Mouse (Mus musculus) small intestine, adult 2 months (tissue): ENCODE results near the gene Ssbp3. TPM values are rescaled to one million over a fixed set of nuclear protein-coding genes. Genes with fewer than 3 reads are reported as not detected.

Experiments
- H3K27ac ChIP-seq: fragments of 200-500 bp; 2 replicates; pipeline ENCODE4 v1.5.1; 2012; ENCODE audit warnings: low read depth, low read length, control low read depth, inconsistent platforms; ENCODE audit not compliant: insufficient read depth
- H3K27me3 ChIP-seq: fragments of 200-500 bp; 2 replicates; pipeline ENCODE4 v1.6.1; 2012; ENCODE audit warnings: mild to moderate bottlenecking, moderate library complexity, low read length, inconsistent platforms; ENCODE audit not compliant: control insufficient read depth, insufficient read depth
- H3K36me3 ChIP-seq: fragments of 200-500 bp; 2 replicates; pipeline ENCODE4 v1.6.1; 2012; ENCODE audit warnings: mild to moderate bottlenecking, low read length, control low read depth, inconsistent platforms; ENCODE audit not compliant: control insufficient read depth, insufficient read depth
- H3K4me1 ChIP-seq: fragments of 200-500 bp; 2 replicates; pipeline ENCODE4 v1.6.1; 2012; ENCODE audit warnings: low read length, inconsistent platforms, mixed read lengths; ENCODE audit not compliant: control insufficient read depth, insufficient read depth, insufficient read length
- H3K4me3 ChIP-seq: fragments of 200-500 bp; 2 replicates; pipeline ENCODE4 v1.5.1; 2012; ENCODE audit warnings: low read depth, mild to moderate bottlenecking, control low read depth, inconsistent platforms, low read length, moderate library complexity
- CTCF ChIP-seq: fragments of 200-500 bp; IDR thresholded peaks from 2 replicates; pipeline ENCODE4 v1.5.1; 2012; ENCODE audit warnings: low read depth, mild to moderate bottlenecking, control low read depth, inconsistent platforms, low read length, moderate library complexity, mixed read lengths; ENCODE audit not compliant: insufficient replicate concordance, insufficient read length; ENCODE audit errors: extremely low read depth
- POLR2A ChIP-seq: fragments of 200-500 bp; IDR thresholded peaks from 2 replicates; pipeline ENCODE4 v1.6.1; 2012; ENCODE audit warnings: low read depth, mild to moderate bottlenecking, control low read depth, inconsistent platforms, low read length, moderate library complexity
- WGBS: fragments of 180-500 bp; shearing (Covaris S2); methylation state at CpG from one replicate; pipeline ENCODE4 v1.1.7; 2018; 5-methylcytosine and 5-hydroxymethylcytosine counted together
- polyA plus RNA-seq: library from polyadenylated mRNA; depleted of rRNA; stranded (reverse); fragments of >200 nt; gene quantifications from 2 replicates; pipeline ENCODE4 v1.2.3, GENCODE M21; 2012

Gene Ssbp3
- polyA plus RNA-seq, 1 experiment: 21.2 TPM

DNA sequence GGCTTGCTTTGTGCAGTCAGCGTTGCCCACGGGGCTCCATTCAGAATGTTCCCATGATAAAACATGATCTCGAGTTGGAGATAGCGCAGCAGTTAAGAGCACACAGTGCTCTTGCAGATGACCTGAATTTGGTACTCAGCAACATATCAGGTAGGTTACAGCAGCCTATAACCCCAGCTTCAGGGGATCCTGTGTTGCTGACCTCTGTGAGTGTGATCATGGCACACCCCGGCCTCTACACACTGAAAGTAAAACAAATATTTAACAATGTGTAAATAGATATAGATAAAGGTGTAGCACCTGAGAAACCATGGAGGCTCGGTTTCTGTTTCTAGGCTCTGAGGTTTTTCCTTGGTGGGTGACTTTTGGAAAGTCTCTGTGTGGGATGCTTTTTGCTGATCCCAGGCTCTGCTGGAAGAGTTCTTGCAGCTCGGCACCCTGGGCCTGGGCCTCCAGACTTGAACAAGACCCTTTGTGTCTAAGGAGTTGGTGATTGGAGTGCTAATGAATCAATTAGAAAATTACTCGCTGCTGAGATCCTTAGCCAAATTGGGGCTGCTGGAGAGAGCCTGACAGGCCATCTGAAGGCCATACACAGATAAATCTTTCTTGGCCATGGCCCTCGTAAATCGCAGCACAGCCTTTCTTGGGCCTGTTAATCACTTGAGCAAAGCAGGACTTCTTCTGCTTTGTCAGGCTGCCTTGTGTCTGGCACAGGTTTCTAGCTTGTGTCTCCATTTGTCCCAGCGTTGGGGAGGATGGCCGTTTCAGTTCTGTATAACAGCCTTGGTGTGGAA is 49.2 kb downstream of the Ssbp3 start:
- peak overlapping the region; percentile 48; the same call in 1 of the 2 replicates for H3K27ac ChIP-seq

DNA sequence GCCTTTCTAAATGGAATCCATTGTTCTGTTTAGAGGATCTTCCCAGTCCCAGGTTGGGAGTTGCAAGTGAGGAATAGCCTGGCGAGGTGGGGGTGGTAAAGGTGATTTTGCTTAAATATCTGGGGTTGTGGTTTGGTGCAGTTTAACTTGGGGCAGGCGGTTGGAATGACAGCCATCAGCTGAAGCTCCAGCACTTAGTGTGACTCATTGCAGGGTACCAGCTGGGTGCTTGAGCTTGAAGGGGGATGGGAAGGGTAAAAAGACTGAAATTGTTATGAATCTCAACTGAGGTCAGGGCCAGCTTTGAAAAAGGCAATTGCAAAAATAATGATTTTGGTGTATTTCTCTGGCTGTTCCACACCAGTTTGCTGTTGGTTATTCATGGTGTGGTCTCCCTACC is 50.0 kb downstream of the Ssbp3 start:
- Histone ChIP-seq H3K27me3 (no peaks in the 10 kb centered on the region), H3K4me1 (peaks cover 49% of the 10 kb centered on the region), H3K36me3 (no peaks in the 10 kb centered on the region), H3K27ac (no peak overlapping the region), H3K4me3 (no peak overlapping the region)
- 97% methylated on average over 2 of the region's 2 CpGs for WGBS
- no peak for TF ChIP-seq CTCF
- no peak for TF ChIP-seq POLR2A

More for the DNA sequence above, 49.2 kb downstream of the Ssbp3 start:
- Histone ChIP-seq H3K27me3 (no peaks in the 10 kb centered on the region), H3K36me3 (0 out of 2 replicates have a peak, but pooled peaks cover 1% of the 10 kb centered on the region), H3K4me1 (peaks cover 50% of the 10 kb centered on the region), H3K4me3 (no peak overlapping the region)
- 33% methylated on average over 12 of the region's 12 CpGs for WGBS
- TF ChIP-seq CTCF (no peak), POLR2A (no peak)

DNA sequence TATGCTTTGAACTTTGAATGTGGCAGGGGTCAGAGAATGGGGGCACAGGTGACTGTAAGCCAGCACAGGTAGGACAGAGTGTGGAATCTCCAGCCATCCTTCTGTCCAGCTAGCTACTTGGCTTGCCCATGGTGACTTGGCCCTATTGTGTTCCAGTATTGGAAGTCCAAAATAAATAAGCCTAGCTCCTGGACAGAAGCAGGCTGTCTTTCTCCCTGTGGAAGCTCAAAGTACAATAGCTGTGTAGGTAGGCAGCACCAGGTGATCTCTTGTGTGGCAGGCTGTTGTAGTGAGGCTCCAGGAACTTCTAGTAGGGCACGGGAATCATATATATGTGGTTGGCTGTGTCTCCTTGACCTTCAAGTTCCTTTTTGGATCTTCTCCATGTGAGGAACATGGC is 50.8 kb downstream of the Ssbp3 start:
- WGBS: 29% methylated on average over 1 of the region's 1 CpGs
- TF ChIP-seq POLR2A (no peak), CTCF (no peak)
- H3K27ac ChIP-seq: no peak overlapping the region

DNA sequence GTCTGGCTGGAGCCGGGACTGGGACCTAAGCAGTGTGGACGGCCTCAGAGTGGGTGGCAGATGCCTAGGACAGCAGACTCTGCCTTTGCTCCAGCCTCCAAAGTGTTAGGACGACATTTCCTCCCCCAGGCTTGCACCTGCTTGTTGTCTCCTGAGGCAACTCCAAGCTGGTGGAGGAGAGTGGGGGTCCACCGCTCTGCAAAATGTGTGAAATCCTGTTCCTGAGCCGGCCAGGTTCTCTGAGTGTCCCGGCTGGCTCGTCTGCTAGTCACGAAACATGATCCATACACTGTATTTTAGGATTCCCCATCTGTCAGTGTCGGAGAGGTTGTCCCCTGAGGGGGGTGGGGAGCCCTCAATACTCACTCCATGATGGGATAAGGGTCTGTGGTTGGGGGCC is 53.9 kb downstream of the Ssbp3 start:
- no peaks in the 10 kb centered on the region for H3K36me3 ChIP-seq
- no peaks in the 10 kb centered on the region for H3K27me3 ChIP-seq
- H3K4me1 ChIP-seq: peaks cover 20% of the 10 kb centered on the region; the same call in 1 of the 2 replicates
- no peak overlapping the region for H3K27ac ChIP-seq
- WGBS: 89% methylated on average over 9 of the region's 9 CpGs
- no peak for TF ChIP-seq POLR2A
- TF ChIP-seq CTCF: no peak
- no peak overlapping the region for H3K4me3 ChIP-seq

More for the DNA sequence above, 50.8 kb downstream of the Ssbp3 start:
- Histone ChIP-seq H3K27me3 (no peaks in the 10 kb centered on the region), H3K4me3 (no peak overlapping the region), H3K36me3 (no peaks in the 10 kb centered on the region), H3K4me1 (peaks cover 41% of the 10 kb centered on the region)

DNA sequence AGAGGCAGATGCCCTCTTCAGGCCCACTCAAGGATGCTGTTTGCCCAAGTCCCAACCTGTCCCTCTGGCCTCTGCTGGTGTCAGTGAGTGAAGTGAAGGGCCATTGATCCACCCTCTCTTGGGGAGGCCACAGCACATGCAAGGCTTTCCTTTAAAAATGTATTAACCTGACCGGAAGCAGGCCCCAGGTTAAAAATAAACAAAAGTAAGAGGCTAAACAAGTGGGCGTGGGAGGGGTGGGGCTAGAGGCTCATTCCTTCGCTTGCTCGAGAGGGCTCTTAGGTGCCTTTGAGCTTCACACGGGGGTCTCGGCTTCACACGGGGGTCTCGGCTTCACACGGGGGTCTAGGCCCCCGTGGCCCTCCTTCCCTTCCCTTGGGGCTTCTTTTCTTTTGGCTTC is 54.5 kb downstream of the Ssbp3 start:
- Histone ChIP-seq H3K27me3 (no peaks in the 10 kb centered on the region), H3K27ac (no peak overlapping the region), H3K36me3 (no peaks in the 10 kb centered on the region), H3K4me3 (no peak overlapping the region), H3K4me1 (peaks cover 15% of the 10 kb centered on the region; the same call in 1 of the 2 replicates)
- 70% methylated on average over 10 of the region's 10 CpGs for WGBS
- TF ChIP-seq POLR2A: no peak
- peak; percentile 13; the same call in 1 of the 2 replicates for TF ChIP-seq CTCF

DNA sequence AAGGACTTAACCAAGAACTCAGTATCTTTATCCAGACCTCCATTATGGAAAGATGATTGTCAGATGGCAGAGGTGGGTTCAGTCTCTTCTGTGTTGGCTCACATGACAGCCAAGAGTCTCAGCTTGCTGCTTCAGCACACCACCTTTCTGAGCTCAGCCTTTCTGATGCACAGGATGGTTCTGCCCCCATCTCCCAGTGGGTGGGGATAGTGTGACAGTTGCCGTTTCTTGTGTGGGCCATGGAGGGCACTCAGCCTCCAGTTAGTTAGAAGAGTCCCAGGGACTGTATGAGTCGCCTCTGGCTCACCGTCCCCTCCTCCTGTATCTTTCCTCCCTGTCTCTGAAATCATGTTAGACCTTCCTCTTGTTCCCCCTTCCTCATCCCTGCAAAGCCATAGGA is 55.9 kb downstream of the Ssbp3 start:
- Histone ChIP-seq H3K4me3 (no peak overlapping the region), H3K4me1 (peaks cover 7% of the 10 kb centered on the region; the same call in 1 of the 2 replicates), H3K36me3 (no peaks in the 10 kb centered on the region), H3K27me3 (no peaks in the 10 kb centered on the region), H3K27ac (no peak overlapping the region)
- TF ChIP-seq CTCF (no peak), POLR2A (no peak)
- WGBS: 92% methylated on average over 3 of the region's 3 CpGs

DNA sequence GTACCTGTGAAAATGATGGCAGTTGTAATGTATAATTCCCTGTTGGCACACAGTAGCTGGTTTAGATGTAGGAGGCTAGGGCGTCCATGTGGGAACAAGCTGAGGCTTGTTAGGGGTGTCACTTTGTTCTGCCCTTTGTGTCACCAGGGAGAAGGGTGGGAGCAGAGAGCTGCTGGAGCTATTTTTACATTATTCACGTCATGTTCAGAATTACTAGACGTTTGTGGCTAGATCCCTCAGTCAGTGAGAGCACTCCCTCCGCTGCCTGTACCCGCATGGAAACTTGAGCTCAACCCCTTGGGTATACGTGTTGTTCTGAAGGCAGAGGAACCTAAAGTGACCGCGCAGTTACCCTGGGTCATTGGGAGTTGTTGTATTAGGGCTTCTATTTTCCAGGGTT is 58.4 kb downstream of the Ssbp3 start:
- WGBS: 84% methylated on average over 8 of the region's 8 CpGs
- TF ChIP-seq POLR2A: no peak
- no peak for TF ChIP-seq CTCF
- H3K27me3 ChIP-seq: no peaks in the 10 kb centered on the region
- H3K4me3 ChIP-seq: no peak overlapping the region
- H3K36me3 ChIP-seq: no peaks in the 10 kb centered on the region
- H3K4me1 ChIP-seq: peaks cover 8% of the 10 kb centered on the region
- no peak overlapping the region for H3K27ac ChIP-seq
